Mouse (Mus musculus) megakaryocyte, embryonic 14.5 days (primary cell): ENCODE data around the gene Phyh. TPM values are rescaled to one million over a fixed set of nuclear protein-coding genes. Genes with fewer than 3 reads are reported as not detected.
"Not testable (repeated sequence)": the region's sequence is repeated elsewhere in the genome, so short reads cannot be mapped to it uniquely, and the experiment has no call there.

ENCODE experiments used
- H3K27me3 ChIP-seq: replicated peaks from 2 replicates; pipeline ENCODE3; 2012; ENCODE audit warnings: inconsistent platforms
- H3K36me3 ChIP-seq: replicated peaks from 2 replicates; pipeline ENCODE3; 2012; ENCODE audit warnings: low read length, inconsistent platforms, mixed read lengths
- H3K4me1 ChIP-seq: 2 replicates; pipeline ENCODE4 v1.6.1; 2012; ENCODE audit warnings: inconsistent platforms
- H3K4me3 ChIP-seq: replicated peaks from 2 replicates; pipeline ENCODE3; 2012; ENCODE audit warnings: moderate library complexity, mild to moderate bottlenecking, inconsistent platforms
- H3K9me3 ChIP-seq: 2 replicates; pipeline ENCODE4 v1.6.1; 2012; ENCODE audit warnings: inconsistent platforms
- FLI1 ChIP-seq: IDR thresholded peaks from 2 replicates; pipeline ENCODE4 v1.6.1; 2012; ENCODE audit warnings: low read length, inconsistent platforms, mixed read lengths
- GATA1 ChIP-seq: IDR thresholded peaks from 3 replicates; pipeline ENCODE4 v1.6.1; 2012; ENCODE audit warnings: mixed read lengths, low read length, inconsistent platforms, borderline replicate concordance
- polyA plus RNA-seq: library from polyadenylated mRNA; stranded (reverse); fragments of >175 nt; gene quantifications from 2 replicates; pipeline ENCODE4 v1.2.3, GENCODE M21; 2012; ENCODE audit warnings: low replicate concordance; ENCODE audit not compliant: insufficient read depth

Gene Phyh
- polyA plus RNA-seq, 1 experiment = 3.0 TPM

DNA sequence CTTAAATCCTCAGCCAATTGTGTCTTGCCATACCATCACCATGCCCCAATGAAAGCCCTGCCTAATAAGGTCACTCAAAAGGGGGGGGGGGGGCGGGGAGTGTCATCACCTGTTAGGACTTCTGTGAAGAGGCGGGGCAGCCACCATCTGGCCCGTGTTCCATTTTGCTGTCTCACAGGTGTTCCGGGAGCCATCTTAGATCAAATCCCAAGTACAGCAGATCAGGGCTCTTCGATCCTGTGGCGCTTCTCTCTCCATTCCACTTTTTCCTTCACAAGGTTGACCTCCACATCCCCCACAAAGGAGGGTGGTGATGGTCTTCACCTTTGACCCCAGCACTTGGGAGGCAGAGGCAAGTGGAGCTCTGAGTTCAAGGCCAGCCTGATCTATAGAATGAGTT lies 2.8 kb upstream of the Phyh start:
- no peak overlapping the region for H3K4me3 ChIP-seq
- peaks cover 13% of the 10 kb centered on the region for H3K9me3 ChIP-seq
- peaks cover 22% of the 10 kb centered on the region for H3K4me1 ChIP-seq
- peaks cover 12% of the 10 kb centered on the region for H3K27me3 ChIP-seq
- no peak for TF ChIP-seq GATA1
- TF ChIP-seq FLI1 = no peak
- H3K36me3 ChIP-seq = no peaks in the 10 kb centered on the region

DNA sequence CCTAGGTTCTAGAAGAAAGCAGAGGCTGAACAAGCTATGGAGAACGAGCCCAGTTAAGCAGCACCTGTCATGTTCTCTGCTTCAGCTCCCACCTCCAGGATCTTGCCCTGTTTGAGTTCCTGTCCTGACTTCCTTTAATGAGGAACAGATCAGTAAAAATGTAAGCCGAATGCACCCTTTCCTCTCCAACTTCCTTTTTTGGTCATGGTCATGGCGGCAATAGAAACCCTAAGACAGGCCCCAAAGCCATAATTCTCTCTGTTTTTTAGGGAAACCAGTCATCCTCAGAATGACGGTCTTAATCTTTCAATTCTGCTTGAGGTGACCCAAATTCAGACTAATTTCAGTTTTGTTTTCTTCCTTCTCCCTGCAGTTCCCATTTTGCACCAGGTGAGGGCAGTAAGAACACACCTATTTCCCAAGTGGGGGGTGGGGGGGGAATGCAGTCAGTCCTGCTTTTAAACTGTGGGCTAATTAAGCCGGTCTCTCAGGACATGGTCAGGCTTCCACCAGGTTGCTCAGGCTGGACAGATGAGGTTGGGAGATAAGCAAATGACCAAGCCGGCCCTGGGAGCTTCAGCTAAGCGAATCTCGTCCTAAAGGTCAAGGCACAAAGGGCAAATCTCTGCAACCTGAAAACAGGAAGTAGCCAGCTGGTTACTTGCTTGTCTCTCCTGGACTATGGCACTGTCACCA lies 1.3 kb upstream of the Phyh start:
- Histone ChIP-seq H3K27me3 (peaks cover 8% of the 10 kb centered on the region), H3K4me3 (peak overlapping the region; percentile 85), H3K9me3 (peaks cover 8% of the 10 kb centered on the region), H3K4me1 (peaks cover 22% of the 10 kb centered on the region), H3K36me3 (no peaks in the 10 kb centered on the region)
- TF ChIP-seq GATA1 = no peak
- no peak for TF ChIP-seq FLI1

DNA sequence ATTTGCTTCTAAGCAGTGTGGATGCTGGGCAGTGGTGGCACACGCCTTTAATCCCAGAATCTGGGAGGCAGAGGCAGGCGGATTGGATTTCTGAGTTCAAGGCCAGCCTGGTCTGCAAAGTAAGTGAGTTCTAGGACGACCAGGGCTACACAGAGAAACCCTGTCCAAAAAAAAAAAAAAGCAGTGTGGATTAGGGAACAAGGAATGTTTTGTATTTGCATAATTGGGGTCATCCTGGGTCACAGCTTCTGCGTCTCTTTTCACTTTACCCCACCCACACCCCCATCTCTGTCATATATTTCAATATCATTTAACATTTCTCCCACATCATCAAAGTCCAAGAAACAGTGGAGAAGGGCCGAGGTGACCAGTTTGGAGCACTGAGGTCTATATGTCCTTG lies 2.2 kb downstream of the Phyh start:
- Histone ChIP-seq H3K9me3 (peaks cover 12% of the 10 kb centered on the region), H3K4me3 (no peak overlapping the region), H3K4me1 (peaks cover 22% of the 10 kb centered on the region), H3K27me3 (peaks cover 1% of the 10 kb centered on the region), H3K36me3 (peaks cover 3% of the 10 kb centered on the region)
- TF ChIP-seq FLI1 (no peak), GATA1 (no peak)

DNA sequence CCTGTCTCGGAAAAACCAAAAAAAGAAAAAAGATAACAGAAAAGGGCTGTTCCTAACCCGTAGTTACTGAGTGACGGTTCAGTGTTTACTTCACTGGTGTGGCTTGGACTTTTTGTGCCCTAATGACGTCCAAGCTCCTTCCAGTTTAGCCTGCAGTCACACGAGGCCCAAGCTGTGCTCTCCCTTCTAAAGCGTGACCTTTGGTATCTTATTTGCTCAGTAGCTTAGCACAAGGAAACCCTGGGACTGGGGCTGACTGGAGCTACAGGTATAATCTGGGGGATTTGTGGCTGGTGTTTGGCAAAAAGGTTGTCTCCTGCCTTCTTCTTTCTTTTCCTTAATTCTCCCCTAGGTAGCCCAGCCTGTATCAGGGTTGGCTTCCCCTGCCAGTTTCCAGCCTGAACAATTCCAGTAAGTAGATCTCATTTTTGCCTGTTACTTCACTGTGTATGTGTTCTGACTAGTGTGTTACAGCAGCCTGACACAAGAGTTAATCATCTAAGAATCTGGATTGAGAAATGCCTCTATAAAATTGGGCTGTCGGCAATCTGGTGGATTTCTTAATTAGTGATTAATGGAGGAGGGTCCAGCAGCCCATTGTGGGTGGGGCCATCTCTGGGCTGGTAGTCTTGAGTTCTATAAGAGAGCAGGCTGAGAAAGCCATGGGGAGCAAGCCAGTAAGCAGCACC lies 3.8 kb downstream of the Phyh start:
- Histone ChIP-seq H3K27me3 (peaks cover 1% of the 10 kb centered on the region), H3K9me3 (peaks cover 12% of the 10 kb centered on the region), H3K36me3 (peaks cover 11% of the 10 kb centered on the region), H3K4me1 (peaks cover 15% of the 10 kb centered on the region), H3K4me3 (no peak overlapping the region)
- TF ChIP-seq GATA1 (no peak), FLI1 (no peak)

DNA sequence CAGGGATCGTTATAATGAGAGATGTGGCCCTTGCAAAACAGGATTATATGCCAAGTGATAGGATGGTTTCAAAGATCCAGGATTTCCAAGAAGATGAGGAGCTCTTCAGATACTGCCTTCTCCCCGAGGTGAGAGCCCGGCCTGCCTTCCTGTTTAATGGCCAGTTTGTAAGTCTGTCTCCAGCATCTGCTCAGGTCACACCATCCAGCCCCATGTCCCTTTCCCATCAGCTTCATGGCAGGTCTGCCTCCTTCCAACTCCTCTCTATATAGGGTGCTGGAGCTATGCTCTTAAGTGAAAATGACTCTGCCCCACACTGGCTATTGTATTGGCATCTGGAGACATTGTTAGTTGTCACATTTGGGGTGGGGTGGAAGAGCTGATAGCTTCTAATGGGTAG lies 8.6 kb downstream of the Phyh start:
- H3K27me3 ChIP-seq = peaks cover 1% of the 10 kb centered on the region
- no peak overlapping the region for H3K4me3 ChIP-seq
- no peak for TF ChIP-seq FLI1
- TF ChIP-seq GATA1 = no peak
- peaks cover 12% of the 10 kb centered on the region for H3K9me3 ChIP-seq
- no peaks in the 10 kb centered on the region for H3K4me1 ChIP-seq
- peaks cover 16% of the 10 kb centered on the region for H3K36me3 ChIP-seq

DNA sequence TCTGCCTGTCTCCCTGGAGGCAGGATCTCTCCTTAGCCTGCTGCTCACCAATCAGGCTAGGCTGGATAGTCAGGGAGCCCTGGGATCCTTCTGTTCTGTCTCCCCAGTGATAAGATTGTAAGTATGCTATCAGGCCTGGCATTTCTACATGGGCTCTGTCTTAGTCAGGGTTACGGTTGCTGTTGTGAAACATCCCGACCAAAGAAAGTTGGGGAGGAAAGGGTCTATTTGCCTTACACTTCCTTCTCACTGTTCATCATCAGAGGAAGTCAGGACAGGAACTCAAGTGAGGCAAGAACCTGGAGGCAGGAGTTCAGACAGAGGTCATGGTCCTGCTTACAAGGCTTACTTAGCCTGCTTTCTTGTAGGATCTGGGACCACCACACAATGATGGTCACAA lies 10.4 kb downstream of the Phyh start:
- H3K36me3 ChIP-seq = peaks cover 16% of the 10 kb centered on the region

DNA sequence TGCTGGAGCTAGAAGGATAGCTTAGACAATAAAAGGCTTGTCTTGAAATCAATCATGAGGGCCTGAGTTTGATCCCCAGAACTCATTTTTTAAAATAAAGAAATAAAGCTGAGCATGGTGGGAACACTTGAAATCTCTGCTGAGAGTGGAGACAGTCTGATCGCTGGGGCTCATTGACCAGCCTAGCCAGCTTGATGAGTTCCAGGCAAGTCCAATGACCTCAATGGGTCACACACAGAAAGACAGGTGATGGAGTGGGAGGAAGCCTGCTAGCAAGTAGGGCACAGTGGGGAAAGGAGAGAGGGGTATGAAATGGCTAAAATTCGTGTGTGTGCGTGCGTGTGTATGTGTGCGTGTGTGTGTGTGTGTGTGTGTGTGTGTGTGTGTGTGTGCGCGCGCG lies 15.7 kb downstream of the Phyh start:
- H3K4me1 ChIP-seq = no peaks in the 10 kb centered on the region
- no peak overlapping the region for H3K4me3 ChIP-seq
- H3K9me3 ChIP-seq = peaks cover 4% of the 10 kb centered on the region; the same call in 1 of the 2 replicates
- no peaks in the 10 kb centered on the region for H3K27me3 ChIP-seq
- H3K36me3 ChIP-seq = peaks cover 5% of the 10 kb centered on the region
- no peak for TF ChIP-seq FLI1
- no peak for TF ChIP-seq GATA1

More for the DNA sequence above, 10.4 kb downstream of the Phyh start:
- Histone ChIP-seq H3K9me3 (peaks cover 9% of the 10 kb centered on the region), H3K4me3 (no peak overlapping the region), H3K27me3 (no peaks in the 10 kb centered on the region), H3K4me1 (no peaks in the 10 kb centered on the region)
- no peak for TF ChIP-seq GATA1
- TF ChIP-seq FLI1 = no peak

DNA sequence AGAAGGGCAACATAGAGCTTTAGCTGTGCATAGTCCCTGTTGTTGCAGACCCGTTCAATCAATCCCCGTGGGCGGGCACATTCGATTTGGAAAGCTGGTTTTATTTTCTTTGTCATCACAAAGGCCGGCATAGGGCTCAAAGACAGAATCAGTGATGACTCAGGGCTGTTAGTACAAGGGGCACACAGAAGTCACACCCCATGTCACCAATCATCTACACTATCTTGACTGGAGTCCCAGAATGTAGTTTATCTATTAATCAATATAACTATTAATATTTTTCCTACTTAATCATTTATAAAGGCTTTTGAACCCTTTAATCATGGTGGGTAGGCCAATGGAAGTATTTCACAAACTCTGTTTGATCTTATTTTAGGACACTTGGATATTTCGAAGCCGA lies 19.1 kb downstream of the Phyh start:
- H3K36me3 ChIP-seq = peaks cover 3% of the 10 kb centered on the region
- no peak for TF ChIP-seq FLI1
- no peak for TF ChIP-seq GATA1

DNA sequence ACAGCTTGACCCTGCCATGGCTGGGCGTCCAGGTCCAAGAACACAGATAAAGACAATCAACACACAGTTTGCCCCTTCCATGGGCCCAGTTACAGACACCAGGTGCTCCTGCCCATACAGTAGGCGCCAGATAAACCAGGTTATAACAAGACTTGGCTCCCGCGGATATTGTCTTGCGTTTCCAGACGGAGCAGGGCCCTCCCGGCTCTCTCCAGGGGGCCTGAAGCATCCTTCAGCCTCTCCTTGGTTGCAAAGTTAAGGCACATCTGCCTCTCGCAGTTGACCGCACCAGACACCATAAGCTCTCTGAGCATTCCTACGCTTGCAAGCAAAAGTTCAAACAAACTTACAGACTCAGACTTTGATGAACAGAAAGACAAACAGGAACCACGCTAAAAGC lies 22.0 kb downstream of the Phyh start:
- no peak for TF ChIP-seq FLI1
- TF ChIP-seq GATA1 = no peak
- Histone ChIP-seq H3K9me3 (peaks cover 25% of the 10 kb centered on the region), H3K4me3 (no peak overlapping the region), H3K36me3 (peaks cover 3% of the 10 kb centered on the region), H3K4me1 (no peaks in the 10 kb centered on the region), H3K27me3 (no peaks in the 10 kb centered on the region)

More for the DNA sequence above, 19.1 kb downstream of the Phyh start:
- Histone ChIP-seq H3K4me1 (no peaks in the 10 kb centered on the region), H3K9me3 (peaks cover 13% of the 10 kb centered on the region), H3K4me3 (no peak overlapping the region), H3K27me3 (no peaks in the 10 kb centered on the region)

DNA sequence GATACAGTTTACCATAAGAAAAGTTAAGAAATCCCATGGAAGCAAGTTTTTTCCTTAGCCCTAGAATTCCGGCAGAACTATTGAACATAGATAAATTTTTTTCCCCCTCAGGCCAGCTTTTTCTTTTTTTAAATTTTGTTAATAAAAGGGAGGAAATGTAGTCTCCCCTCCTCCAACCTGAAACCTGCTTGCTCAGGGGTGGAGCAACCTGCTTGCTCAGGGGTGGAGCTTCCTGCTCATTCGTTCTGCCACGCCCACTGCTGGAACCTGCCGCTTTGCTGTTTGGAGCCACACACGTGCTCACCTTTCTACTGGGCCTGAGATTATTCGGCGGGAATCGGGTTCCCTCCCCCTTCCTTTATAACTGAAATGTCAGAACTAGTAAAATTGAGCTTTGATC lies 30.9 kb downstream of the Phyh start:
- H3K4me1 ChIP-seq, H3K9me3 ChIP-seq, H3K27me3 ChIP-seq, H3K36me3 ChIP-seq, H3K4me3 ChIP-seq: not testable (repeated sequence)

DNA sequence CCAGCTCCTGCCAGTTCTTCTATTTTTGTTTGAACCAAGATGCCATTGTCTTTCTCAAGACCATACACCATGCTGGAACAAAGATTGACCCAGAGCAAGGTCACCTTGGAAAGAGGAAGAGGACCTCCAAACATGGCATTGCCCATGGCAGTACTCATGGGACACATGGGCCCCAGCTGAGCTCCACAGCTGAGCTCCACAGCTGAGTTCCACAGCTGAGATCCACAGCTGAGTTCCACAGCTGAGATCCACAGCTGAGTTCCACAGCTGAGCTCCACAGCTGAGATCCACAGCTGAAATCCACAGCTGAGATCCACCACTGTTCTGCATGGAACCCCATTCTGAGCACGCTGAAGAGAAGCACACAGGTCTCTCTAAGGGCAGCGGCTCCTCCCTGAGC lies 32.2 kb downstream of the Phyh start:
- H3K27me3 ChIP-seq = no peaks in the 10 kb centered on the region
- H3K4me1 ChIP-seq = no peaks in the 10 kb centered on the region
- TF ChIP-seq GATA1 = no peak
- no peak for TF ChIP-seq FLI1
- H3K9me3 ChIP-seq = peaks cover 7% of the 10 kb centered on the region; the same call in 1 of the 2 replicates
- H3K36me3 ChIP-seq = no peaks in the 10 kb centered on the region
- H3K4me3 ChIP-seq = no peak overlapping the region
